Mouse (Mus musculus) 3T3-L1 (cell line): ENCODE results near the gene Hist1h4k.

Source experiments
- DNase-seq: peaks from one replicate; pipeline ENCODE4 v3.0.0-alpha.2; 2015; ENCODE audit warnings: low read depth, low spot score

The Hist1h4k gene

DNA sequence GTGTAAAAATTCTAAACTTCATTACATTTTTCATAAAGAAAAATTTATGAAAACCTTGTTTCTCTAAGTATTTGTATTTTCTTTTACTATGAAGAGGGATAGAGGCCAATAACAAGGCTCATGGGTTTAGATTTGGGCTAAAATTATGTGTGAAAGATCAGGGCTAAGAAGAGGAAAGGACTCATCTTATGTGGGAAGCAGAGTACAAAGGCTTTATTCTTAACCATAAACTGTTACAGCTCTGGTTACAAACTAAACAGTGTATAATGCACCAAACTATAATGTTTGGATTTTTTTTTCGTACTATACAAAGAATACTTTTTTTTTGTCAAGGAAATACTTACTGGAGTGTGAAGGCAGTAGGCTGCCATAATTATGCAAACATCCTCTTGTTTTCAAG, 5.4 kb upstream of the Hist1h4k start:
- DNase-seq: no peak

DNA sequence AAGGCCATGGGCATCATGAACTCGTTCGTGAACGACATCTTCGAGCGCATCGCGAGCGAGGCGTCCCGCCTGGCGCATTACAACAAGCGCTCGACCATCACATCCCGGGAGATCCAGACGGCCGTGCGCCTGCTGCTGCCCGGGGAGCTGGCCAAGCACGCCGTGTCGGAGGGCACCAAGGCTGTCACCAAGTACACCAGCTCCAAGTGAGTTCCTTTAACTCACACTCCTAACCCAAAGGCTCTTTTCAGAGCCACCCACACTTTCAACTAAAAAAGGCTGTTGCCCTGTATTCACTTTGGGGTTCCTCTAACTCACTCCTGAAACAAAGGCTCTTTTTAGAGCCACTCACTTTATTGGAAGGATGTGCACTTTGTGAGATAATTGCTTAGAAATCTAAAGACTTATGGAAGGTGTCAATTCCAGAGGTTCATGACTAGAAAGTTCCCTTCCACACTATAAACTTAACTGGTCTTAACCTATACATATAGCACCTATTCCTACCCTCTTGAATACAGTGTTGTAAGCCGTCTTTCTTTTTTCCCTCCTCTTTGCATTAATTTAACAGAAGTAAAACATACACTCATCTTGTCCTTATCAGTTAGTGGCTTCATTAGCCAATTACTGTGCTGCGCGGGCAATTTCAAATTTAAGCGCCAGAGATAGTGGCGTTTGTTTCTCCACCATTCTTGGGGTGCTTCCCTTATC, 4.1 kb upstream of the Hist1h4k start:
- DNase-seq: peak; percentile 73

DNA sequence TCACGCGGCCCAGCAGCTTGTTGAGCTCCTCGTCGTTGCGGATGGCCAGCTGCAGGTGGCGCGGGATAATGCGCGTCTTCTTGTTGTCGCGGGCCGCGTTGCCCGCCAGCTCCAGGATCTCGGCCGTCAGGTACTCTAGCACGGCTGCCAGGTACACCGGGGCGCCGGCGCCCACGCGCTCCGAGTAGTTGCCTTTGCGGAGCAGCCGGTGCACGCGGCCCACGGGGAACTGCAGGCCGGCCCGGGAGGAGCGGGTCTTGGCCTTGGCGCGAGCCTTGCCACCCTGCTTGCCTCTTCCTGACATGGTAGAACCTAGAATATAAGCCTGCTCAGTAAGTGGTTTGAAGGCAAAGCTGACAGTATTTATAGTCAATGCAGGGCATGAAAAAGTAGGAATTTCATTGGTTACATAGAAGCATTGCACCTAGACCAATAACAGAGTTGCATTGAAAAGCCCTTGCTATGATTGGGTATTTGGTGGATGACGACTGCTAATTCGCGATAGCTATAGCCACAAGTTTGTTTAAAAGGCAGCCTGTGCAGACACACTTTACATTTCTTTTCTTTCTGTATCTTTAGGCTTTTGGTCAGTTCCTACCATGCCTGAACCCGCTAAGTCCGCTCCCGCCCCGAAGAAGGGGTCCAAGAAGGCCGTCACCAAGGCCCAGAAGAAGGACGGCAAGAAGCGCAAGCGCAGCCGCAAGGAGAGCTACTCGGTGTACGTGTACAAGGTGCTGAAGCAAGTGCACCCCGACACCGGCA, 3.4 kb upstream of the Hist1h4k start, which contains the start of the genes Hist1h2ak and Hist1h2bn:
TSS of gene Hist1h2ak (minus strand) at position 304 of the 762 bp plus-strand sequence.
TSS of gene Hist1h2bn (plus strand) at position 600 of the 762 bp plus-strand sequence.
- DNase-seq: peak; percentile 96

DNA sequence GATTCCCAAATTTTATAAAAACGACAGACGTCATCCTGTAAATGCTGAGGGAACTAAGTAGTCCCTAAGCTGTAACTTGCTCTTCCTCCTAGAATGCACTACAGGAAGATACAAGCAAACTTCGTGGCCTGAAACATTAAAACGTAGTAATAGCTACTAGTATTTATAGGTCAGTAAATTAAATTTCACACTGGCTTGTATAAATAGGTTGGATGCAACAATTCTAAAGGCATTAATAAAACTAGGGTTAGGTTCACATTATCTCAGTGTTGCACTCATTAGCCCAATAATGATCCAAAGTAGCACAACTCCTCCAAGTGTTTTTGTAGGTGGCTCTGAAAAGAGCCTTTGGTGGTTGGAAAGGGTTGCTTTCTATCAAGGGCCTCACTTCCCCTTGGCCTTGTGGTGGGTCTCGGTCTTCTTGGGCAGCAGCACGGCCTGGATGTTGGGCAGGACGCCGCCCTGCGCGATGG, 2.8 kb upstream of the Hist1h4k start:
- peak; percentile 56 for DNase-seq

DNA sequence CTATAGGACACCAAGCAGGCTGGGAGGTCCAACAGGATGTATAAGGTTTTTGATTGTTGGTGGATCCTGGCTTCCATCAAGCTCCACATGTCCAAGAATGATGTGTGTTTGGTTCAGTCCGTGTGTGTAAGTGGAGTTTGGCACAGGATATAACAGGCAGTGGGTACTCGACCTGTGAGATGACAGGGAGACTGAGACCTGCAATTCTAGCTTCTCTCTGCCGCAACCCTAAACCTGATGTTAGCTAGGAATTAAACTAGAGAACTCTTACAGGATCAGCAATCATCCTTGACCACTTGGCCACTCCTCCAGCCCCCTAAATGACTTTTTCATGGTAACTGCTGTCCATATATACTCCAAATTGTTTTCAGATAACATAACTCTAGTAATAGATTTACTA, 2.1 kb upstream of the Hist1h4k start:
- DNase-seq: peak; percentile 57

DNA sequence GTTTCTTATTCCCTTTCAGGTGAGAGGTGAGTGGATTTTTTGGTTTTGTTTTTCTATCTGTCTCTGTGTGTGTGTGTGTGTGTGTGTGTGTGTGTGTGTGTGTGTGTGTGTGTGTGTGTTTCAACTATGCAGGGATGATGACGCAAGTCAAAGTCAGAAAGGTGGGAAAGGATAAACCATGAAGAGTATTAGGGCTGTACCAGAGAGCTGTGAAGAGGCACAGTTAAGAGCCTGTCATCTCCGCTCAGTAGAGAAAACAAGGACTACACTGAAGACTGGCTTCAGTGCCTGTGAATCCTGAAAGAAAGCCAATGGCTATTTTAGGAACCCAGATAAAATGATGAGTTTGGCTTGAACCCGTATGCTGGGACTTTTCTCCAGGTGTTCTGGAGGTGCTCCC, 1.5 kb upstream of the Hist1h4k start:
- DNase-seq: peak; percentile 35

DNA sequence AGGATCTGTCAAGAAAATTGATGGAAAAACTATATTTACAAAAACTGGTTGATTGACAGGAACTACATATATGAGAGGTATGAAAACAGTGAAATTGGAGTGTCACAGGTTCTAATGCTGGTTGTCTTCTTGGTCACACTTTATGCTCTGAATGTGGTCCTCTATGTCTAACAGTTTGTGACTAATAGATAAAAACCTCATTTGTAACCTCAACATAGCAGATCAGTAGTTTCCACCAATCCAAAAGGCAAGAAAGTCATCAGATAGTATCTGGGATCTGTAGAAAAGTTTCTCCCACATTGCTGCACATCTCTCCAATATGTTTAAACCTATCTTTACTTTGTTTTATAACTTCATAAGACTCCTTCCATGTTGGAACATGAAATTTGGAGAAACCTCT, 1.1 kb upstream of the Hist1h4k start:
- DNase-seq: peak; percentile 43

DNA sequence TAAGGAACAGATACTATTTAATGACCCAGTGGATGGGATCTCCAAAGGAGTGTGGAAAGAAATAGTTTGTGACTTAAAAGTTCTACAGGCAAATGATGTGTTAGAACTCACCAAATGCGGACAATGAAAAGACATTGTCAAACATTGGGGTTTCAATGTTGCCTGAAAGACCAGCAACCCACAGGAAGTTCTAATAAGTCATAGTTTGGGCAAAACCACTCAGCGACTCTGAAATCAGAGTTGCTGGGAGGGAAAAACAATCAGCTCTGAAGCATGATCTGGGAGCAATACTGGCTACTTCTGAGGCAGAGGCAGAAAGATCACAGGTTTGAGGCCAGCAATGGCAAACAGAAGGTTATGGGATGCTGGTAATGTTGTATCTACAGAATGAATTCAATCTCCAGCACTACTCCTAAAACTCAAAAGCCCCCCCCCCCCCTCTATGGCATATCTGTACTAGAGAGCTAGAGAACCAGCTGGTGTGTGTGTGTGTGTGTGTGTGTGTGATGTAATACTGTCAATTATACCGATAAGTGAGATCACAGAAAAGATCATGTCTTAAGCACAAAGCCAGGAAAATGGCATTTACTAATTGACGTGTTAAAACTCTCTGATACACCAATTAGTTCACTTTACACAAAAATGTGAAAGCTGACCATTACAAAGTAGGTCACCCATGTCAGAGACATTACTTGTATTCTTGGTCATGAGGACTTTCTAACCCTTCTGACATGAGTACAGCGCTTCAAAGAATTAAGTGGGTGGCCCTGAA, 732 bp downstream of the Hist1h4k start:
- peak; percentile 63 for DNase-seq

DNA sequence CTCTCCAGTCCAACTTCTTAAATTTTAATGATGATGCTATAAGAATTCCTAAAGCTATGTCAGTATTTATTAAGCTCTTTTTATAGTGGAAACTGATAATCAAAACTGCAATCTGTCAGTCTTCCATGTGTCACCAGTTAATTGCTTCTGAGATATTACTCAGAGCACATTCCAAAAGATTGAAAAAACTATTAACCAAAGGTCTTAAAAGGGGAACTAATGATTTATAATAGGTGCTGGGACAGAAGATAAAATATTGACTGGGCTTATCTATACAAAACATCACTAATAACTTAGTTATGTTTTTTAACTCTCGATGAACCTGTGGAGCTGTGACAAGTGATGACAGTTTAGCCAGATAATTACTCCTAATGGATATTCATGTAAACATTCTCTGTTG, 5.3 kb downstream of the Hist1h4k start:
- DNase-seq: no peak

DNA sequence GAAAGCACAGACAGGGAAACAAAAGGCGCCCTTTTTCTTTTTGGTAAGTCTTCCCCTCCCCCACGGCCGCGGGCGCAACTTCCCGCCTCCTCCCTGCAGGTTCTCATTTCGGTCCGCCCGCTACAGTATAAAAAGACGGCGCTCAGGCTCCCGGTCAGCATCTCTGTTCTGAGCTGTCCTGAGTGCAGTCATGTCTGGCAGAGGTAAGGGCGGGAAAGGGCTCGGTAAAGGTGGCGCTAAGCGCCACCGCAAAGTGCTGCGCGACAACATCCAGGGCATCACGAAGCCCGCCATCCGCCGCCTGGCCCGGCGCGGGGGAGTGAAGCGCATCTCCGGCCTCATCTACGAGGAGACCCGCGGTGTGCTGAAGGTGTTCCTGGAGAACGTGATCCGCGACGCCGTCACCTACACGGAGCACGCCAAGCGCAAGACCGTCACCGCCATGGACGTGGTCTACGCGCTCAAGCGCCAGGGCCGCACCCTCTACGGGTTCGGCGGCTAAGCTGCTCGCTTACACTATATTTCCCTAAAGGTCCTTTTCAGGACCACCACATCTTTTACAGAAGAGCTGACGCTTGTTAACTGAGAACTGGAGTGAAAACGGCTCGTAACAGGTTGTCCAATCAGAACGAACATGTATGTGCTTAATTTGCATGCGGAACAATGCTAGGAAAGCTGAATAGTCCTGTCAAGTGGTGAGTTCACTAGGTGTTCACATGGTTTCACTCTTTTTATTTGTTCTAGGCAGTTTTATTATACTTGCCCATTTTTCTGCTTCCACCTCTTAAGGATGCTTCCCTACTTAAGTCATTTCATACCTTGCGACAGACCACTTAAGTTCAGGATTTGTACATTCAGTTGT, 15.2 kb downstream of the Hist1h4k start, which contains the start of gene Hist1h4j:
TSS of gene Hist1h4j (plus strand) at position 159 of the 862 bp plus-strand sequence.
- DNase-seq: peak; percentile 88

DNA sequence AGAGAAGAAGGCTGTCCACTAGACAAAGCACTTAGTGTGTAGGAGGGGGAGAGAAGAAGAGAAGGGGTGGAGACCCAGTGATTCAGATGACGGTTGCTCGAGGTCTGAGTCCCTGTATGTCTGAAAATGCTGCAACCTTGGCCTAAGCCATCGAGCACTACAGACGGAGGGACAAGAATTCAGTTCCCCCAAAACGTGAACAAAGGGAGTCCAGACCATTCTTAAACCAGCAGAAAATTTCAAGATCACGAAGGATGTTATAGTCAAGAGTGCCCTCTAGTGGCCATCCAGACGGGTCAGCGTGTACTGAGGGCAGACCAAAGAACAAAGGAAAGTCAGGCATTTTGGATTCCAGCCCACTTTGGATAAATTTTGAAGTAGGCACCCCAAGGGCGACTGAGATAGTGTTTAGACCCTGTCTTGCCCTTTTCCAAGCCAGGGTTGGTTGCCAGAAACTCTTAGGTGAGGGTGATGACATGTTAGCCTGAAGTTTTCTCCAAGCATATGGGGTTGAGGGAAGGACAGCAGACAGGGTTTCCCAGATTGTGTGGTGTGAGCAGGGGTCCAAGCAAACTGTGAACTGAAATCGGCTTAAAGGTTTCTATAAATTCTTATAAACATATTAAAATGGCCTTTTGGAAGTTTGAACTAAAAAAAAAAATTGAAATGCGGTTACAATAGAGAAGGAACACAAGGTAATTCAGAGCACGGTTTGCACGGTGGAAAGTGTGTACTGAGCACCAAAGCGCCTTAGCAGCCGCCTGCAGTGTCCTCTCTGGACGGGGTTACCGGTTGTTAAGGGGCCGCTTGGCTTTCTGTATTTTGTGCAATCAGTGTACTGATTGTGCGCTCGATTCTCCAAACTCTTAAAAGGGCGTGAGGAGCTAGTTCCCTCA, 16.0 kb downstream of the Hist1h4k start:
- peak; percentile 96 for DNase-seq

DNA sequence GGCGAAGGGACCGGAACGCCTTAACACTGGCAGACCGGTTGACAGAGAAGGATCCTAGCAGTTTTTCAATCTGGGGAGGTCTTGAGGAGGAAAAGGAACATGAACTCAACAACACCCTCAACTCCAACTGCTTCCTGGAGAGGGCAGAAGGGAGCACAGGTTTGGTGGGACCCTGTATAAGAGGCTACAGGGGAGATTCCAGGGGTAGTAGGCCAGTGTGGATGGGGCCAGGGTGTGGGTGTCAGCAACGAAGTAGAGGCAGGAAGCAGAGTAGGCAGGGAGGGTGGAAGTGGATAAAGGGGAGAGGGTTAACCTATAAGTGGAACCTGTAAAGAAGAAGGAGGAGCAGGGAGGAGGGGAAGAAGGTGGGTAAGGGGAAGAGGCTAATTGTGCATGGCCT, 16.8 kb downstream of the Hist1h4k start:
- DNase-seq: peak; percentile 52

DNA sequence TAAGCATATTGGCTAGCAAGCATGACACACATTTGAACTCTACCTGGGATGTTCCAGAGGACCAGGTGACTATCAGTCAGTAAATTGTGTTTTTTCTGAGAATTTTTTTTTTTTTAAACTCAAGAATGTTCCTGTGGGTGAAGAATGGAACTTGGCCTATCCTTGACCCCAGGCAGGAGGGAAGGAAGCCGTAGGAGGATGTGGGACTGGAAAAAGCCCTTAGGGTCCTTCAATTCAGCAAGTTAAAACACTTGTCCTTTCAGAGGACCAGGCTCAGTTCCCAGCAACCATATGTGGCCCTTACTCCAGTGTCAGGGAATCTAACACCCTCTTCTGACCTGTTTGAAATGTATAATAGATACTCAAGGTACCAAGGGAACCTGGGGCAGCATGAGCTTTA, 20.8 kb downstream of the Hist1h4k start:
- peak; percentile 34 for DNase-seq

DNA sequence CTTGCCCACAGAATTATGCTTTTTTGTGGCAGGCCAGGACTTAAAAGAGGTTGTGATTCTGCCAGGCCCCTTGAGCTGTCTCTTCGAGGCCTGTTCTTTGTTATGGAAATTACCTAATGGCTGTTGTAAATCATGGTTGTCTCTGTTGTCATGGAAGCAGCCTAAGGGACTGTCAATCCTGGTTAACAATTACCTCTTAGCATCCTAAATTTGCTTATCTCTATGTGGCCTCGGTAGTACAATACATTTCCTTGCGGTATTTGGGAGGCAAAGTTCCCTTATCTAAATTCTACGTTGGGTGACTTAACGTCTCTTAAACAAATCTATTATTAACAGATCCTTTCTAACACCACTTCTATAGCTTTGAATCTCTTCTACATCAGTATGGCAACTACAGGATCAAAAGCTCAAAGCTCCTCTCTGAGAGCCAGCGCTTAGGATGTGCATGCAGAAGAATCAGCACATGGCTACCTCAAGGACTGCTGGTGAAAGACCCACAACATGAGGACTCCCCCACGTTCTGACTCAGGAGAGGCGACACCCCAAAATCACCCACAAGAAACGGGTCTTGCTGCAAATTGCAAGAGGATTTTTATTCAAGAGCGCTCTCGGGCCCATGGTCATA, 22.2 kb downstream of the Hist1h4k start:
- no peak for DNase-seq

DNA sequence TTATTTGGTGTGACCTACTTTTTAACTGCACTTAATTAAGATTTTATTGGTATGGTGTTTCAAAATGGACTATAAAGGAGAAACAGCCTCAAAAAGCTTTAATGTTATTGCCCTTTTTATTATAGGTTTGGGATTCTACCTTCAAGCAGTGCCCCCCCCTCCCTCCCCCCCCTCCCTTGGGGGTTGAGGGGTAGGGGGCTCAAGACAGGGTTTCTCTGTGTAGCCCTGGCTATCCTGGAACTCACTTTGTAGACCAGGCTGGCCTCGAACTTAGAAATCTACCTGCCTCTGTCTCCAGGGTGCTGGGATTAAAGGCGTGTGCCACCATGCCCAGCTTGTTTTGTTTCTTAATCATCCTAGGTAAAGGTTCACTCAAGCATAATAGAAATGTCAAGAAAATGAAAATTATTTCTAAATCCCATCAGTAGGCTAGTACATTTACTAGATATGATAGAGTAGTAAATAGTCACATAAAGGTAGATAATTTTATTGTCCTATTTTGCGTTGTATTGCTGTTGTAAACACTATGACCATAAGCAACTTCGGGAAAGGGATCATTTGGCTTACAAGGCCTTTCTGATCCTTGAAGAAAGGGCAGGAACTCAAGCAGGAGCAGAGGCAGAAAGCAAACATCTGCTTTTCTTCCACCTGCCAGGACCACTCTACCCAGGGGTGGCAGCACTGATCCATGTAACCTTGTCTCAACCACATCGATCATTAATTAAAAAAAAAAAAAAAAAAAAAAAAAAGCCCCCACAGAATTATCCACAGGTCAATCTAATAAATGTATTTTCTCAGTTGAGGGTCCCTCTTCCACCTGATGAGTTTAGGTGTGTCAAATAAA, 27.1 kb downstream of the Hist1h4k start:
- peak; percentile 36 for DNase-seq

DNA sequence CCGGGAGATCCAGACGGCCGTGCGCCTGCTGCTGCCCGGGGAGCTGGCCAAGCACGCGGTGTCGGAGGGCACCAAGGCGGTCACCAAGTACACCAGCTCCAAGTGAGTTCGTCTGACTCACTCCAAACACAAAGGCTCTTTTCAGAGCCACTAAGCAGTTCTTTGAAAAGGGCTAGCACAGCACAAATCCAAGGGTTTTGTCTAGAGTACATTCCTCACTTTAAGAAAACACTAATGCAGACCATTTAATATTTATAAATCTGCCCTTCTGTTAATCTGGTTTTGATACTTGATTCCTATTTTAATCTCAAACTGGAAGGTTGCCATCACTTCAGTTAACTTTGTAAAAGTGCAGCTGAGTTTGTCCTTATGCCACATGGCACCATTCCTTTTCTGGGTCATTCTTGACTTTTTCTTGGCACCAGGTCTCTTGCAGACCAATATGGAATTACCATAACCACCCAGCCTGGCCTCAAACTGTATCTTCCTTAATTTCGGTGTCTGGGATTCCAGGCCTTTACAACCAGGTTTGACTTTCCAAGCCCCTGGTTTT, 27.9 kb downstream of the Hist1h4k start:
- DNase-seq: peak; percentile 75

DNA sequence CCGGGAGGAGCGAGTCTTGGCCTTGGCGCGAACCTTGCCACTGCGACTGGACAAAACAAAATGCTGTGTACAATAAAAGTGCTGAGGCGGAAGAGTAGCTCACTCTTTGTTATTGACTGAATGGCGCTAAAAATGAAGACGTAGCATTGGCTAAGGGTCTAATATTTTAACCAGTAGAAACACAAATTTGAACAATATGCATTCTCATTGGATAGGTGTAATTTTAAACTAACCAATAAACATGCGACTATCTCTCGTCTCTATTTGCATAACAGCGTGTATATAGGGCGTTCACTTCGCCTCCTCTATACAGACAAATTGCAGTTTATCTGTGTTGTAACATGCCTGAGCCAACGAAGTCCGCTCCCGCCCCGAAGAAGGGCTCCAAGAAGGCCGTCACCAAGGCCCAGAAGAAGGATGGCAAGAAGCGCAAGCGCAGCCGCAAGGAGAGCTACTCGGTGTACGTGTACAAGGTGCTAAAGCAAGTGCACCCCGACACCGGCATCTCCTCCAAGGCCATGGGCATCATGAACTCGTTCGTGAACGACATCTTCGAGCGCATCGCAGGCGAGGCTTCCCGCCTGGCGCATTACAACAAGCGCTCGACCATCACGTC, 28.4 kb downstream of the Hist1h4k start, which contains the start of gene Hist1h2bm:
TSS of gene Hist1h2bm (plus strand) at position 288 of the 616 bp plus-strand sequence.
- peak; percentile 95 for DNase-seq
